In genomic region chr4:58201703-58202102, GRCm38 (mm10) we compare ENCODE assay signal across 16 mouse cellular contexts.
"Had no signal": no experiment of that assay in that cellular context is flagged by ENCODE, and none has a peak within 500 bp of the region (broad histone marks: within the 10 kb centered on the region; RNA-seq: fewer than 3 reads in every experiment).

No protein-coding gene starts in this region.

- H3K27ac ChIP-seq: kidney, embryonic 15.5 days; left cerebral cortex, adult 2 months; limb, embryonic 10.5 days; midbrain, embryonic 10.5 days; neural tube, embryonic 12.5 days; stomach, postnatal 0 days had no signal

- DNase-seq: kidney, adult 2 months; kidney, postnatal 14 days; lung, embryonic 14.5 days; lung, postnatal 10 days; lung, postnatal 4 days; midbrain, embryonic 14.5 days; retina, postnatal 1 day; right cerebral cortex, postnatal 14 days; thymus, postnatal 14 days had no signal

- H3K36me3 ChIP-seq: kidney, embryonic 15.5 days; limb, embryonic 10.5 days; midbrain, embryonic 10.5 days; neural tube, embryonic 12.5 days had no signal

- H3K4me3 ChIP-seq: kidney, embryonic 15.5 days; left cerebral cortex, adult 2 months; limb, embryonic 10.5 days; midbrain, embryonic 10.5 days; myocyte; neural tube, embryonic 12.5 days had no signal
